Mouse (Mus musculus) heart, embryonic 15.5 days (tissue): ENCODE data around the gene Arhgap18. TPM values are rescaled to one million over a fixed set of nuclear protein-coding genes. Genes with fewer than 3 reads are reported as not detected.

Source experiments
- ATAC-seq: fragments of 200-750 bp; cut with Nextera tagmentation; replicated peaks from 2 replicates; pipeline ENCODE4 v1.8.0; 2017; ENCODE audit warnings: low read depth, moderate TSS enrichment; ENCODE audit not compliant: insufficient number of reproducible peaks, insufficient read depth, low FRiP score
- H3K27ac ChIP-seq: fragments of 300-500 bp; sonication (generic); 2 replicates; pipeline ENCODE4 v1.5.1; 2015; ENCODE audit warnings: mild to moderate bottlenecking, inconsistent platforms
- H3K27me3 ChIP-seq: fragments of 300-500 bp; sonication (generic); 2 replicates; pipeline ENCODE4 v1.6.1; 2015; ENCODE audit warnings: inconsistent platforms
- H3K36me3 ChIP-seq: fragments of 300-500 bp; sonication (generic); 2 replicates; pipeline ENCODE4 v1.6.1; 2015; ENCODE audit warnings: mild to moderate bottlenecking, inconsistent platforms
- H3K4me1 ChIP-seq: fragments of 300-500 bp; sonication (generic); replicated peaks from 2 replicates; pipeline ENCODE4 v1.6.1; 2015; ENCODE audit warnings: inconsistent platforms
- H3K4me2 ChIP-seq: fragments of 300-500 bp; sonication (generic); 2 replicates; pipeline ENCODE4 v1.6.1; 2015; ENCODE audit warnings: inconsistent platforms, mild to moderate bottlenecking, moderate library complexity
- H3K4me3 ChIP-seq: fragments of 300-500 bp; sonication (generic); 2 replicates; pipeline ENCODE4 v1.5.1; 2015; ENCODE audit warnings: mild to moderate bottlenecking, inconsistent platforms
- H3K9ac ChIP-seq: fragments of 300-500 bp; sonication (generic); 2 replicates; pipeline ENCODE4 v1.6.1; 2015; ENCODE audit warnings: mild to moderate bottlenecking, inconsistent platforms
- H3K9me3 ChIP-seq: fragments of 300-500 bp; sonication (generic); replicated peaks from 2 replicates; pipeline ENCODE4 v1.6.1; 2016; ENCODE audit warnings: inconsistent platforms
- WGBS: fragments of 180-500 bp; shearing (Covaris S2); methylation state at CpG from one replicate; pipeline ENCODE4 v1.1.7; 2015; ENCODE audit warnings: mixed read lengths; 5-methylcytosine and 5-hydroxymethylcytosine counted together
- polyA plus RNA-seq: library from polyadenylated mRNA; unstranded; fragments of >200 nt; fragmentation: Nextera tagmentation; extraction: Ambion mirVana; gene quantifications from 2 replicates; pipeline ENCODE4 v1.2.1, GENCODE M21; 2015

Arhgap18 gene
- polyA plus RNA-seq, 1 experiment from 2014 or later, result 44.7 TPM

- ATAC-seq, result no peak
- WGBS, result 87% methylated on average over 2 of the region's 2 CpGs
- H3K4me3 ChIP-seq, result no peak overlapping the region
- H3K4me1 ChIP-seq, result 0 out of 2 replicates have a peak, but pooled peaks cover 2% of the 10 kb centered on the region
- no peaks in the 10 kb centered on the region for H3K36me3 ChIP-seq
- H3K27ac ChIP-seq, result no peak overlapping the region
- no peak overlapping the region for H3K4me2 ChIP-seq
- no peaks in the 10 kb centered on the region for H3K9me3 ChIP-seq
- no peaks in the 10 kb centered on the region for H3K27me3 ChIP-seq
- H3K9ac ChIP-seq, result no peak overlapping the region
Observed at GRCm38 (mm10) chr10:26789680-26790079, 36.5 kb downstream of the Arhgap18 start.

- H3K27me3 ChIP-seq, result no peaks in the 10 kb centered on the region
- no peak for ATAC-seq
- H3K9me3 ChIP-seq, result no peaks in the 10 kb centered on the region
- 79% methylated on average over 3 of the region's 3 CpGs for WGBS
- H3K4me2 ChIP-seq, result no peak overlapping the region
- no peak overlapping the region for H3K4me3 ChIP-seq
- 0 out of 2 replicates have a peak overlapping the region, but pooled peaks have one; percentile 15 for H3K27ac ChIP-seq
- no peak overlapping the region for H3K9ac ChIP-seq
- H3K4me1 ChIP-seq, result peaks cover 2% of the 10 kb centered on the region; the same call in 1 of the 2 replicates
- H3K36me3 ChIP-seq, result no peaks in the 10 kb centered on the region
Observed at GRCm38 (mm10) chr10:26791810-26792209, 38.6 kb downstream of the Arhgap18 start.

- Histone ChIP-seq H3K4me3 (no peak overlapping the region), H3K9ac (no peak overlapping the region), H3K27me3 (no peaks in the 10 kb centered on the region), H3K4me2 (no peak overlapping the region), H3K27ac (no peak overlapping the region), H3K36me3 (no peaks in the 10 kb centered on the region), H3K9me3 (no peaks in the 10 kb centered on the region), H3K4me1 (peaks cover 8% of the 10 kb centered on the region)
- ATAC-seq, result no peak
- 91% methylated on average over 8 of the region's 8 CpGs for WGBS
Observed at GRCm38 (mm10) chr10:26793013-26793412, 39.8 kb downstream of the Arhgap18 start.

- 67% methylated on average over 10 of the region's 10 CpGs for WGBS
- H3K9me3 ChIP-seq, result no peaks in the 10 kb centered on the region
- no peak overlapping the region for H3K4me2 ChIP-seq
- ATAC-seq, result no peak
- H3K4me1 ChIP-seq, result peaks cover 27% of the 10 kb centered on the region
- H3K27me3 ChIP-seq, result no peaks in the 10 kb centered on the region
- no peak overlapping the region for H3K4me3 ChIP-seq
- no peak overlapping the region for H3K9ac ChIP-seq
- no peaks in the 10 kb centered on the region for H3K36me3 ChIP-seq
- H3K27ac ChIP-seq, result no peak overlapping the region
Observed at GRCm38 (mm10) chr10:26796432-26797286, 43.4 kb downstream of the Arhgap18 start.

GRCm38 (mm10) chr10:26797287-26797672 is 44.1 kb downstream of the Arhgap18 start:
- Histone ChIP-seq H3K27me3 (no peaks in the 10 kb centered on the region), H3K27ac (no peak overlapping the region), H3K9me3 (no peaks in the 10 kb centered on the region), H3K9ac (no peak overlapping the region), H3K4me3 (no peak overlapping the region), H3K36me3 (no peaks in the 10 kb centered on the region), H3K4me1 (peaks cover 25% of the 10 kb centered on the region), H3K4me2 (no peak overlapping the region)
- WGBS, result 67% methylated on average over 7 of the region's 7 CpGs
- no peak for ATAC-seq

- 58% methylated on average over 10 of the region's 10 CpGs for WGBS
- Histone ChIP-seq H3K9ac (no peak overlapping the region), H3K4me3 (no peak overlapping the region), H3K4me2 (0 out of 2 replicates have a peak overlapping the region, but pooled peaks have one; percentile 10), H3K27ac (peak overlapping the region; percentile 80), H3K36me3 (no peaks in the 10 kb centered on the region), H3K9me3 (no peaks in the 10 kb centered on the region), H3K27me3 (no peaks in the 10 kb centered on the region), H3K4me1 (peaks cover 25% of the 10 kb centered on the region)
- 0 out of 2 replicates have a peak, but pooled peaks have one; percentile 25 for ATAC-seq
Observed at GRCm38 (mm10) chr10:26798752-26799411, 45.7 kb downstream of the Arhgap18 start.

- H3K36me3 ChIP-seq, result no peaks in the 10 kb centered on the region
- peak; percentile 86 for ATAC-seq
- H3K27ac ChIP-seq, result peak overlapping the region; percentile 80
- no peak overlapping the region for H3K4me3 ChIP-seq
- WGBS, result 32% methylated on average over 5 of the region's 5 CpGs
- H3K9ac ChIP-seq, result no peak overlapping the region
- no peaks in the 10 kb centered on the region for H3K27me3 ChIP-seq
- 0 out of 2 replicates have a peak overlapping the region, but pooled peaks have one; percentile 10 for H3K4me2 ChIP-seq
- H3K4me1 ChIP-seq, result peaks cover 25% of the 10 kb centered on the region
- no peaks in the 10 kb centered on the region for H3K9me3 ChIP-seq
Observed at GRCm38 (mm10) chr10:26799562-26800051, 46.4 kb downstream of the Arhgap18 start.

GRCm38 (mm10) chr10:26804351-26804983 is 51.2 kb downstream of the Arhgap18 start:
- no peak overlapping the region for H3K4me2 ChIP-seq
- peaks cover 6% of the 10 kb centered on the region for H3K4me1 ChIP-seq
- H3K36me3 ChIP-seq, result no peaks in the 10 kb centered on the region
- WGBS, result 58% methylated on average over 5 of the region's 5 CpGs
- no peak for ATAC-seq
- H3K9ac ChIP-seq, result no peak overlapping the region
- no peaks in the 10 kb centered on the region for H3K27me3 ChIP-seq
- no peak overlapping the region for H3K4me3 ChIP-seq
- H3K27ac ChIP-seq, result no peak overlapping the region
- no peaks in the 10 kb centered on the region for H3K9me3 ChIP-seq

GRCm38 (mm10) chr10:26805007-26805406 is 51.8 kb downstream of the Arhgap18 start:
- Histone ChIP-seq H3K4me1 (peaks cover under 1% of the 10 kb centered on the region), H3K4me2 (no peak overlapping the region), H3K4me3 (no peak overlapping the region), H3K9me3 (no peaks in the 10 kb centered on the region), H3K9ac (no peak overlapping the region), H3K36me3 (no peaks in the 10 kb centered on the region), H3K27me3 (no peaks in the 10 kb centered on the region), H3K27ac (no peak overlapping the region)
- 84% methylated on average over 1 of the region's 1 CpGs for WGBS
- no peak for ATAC-seq

GRCm38 (mm10) chr10:26806092-26806491 is 52.9 kb downstream of the Arhgap18 start:
- Histone ChIP-seq H3K27me3 (no peaks in the 10 kb centered on the region), H3K9ac (no peak overlapping the region), H3K27ac (no peak overlapping the region), H3K9me3 (no peaks in the 10 kb centered on the region), H3K4me1 (peaks cover 6% of the 10 kb centered on the region; the same call in 1 of the 2 replicates), H3K36me3 (no peaks in the 10 kb centered on the region), H3K4me3 (no peak overlapping the region), H3K4me2 (no peak overlapping the region)
- ATAC-seq, result no peak
- WGBS, result 60% methylated on average over 3 of the region's 3 CpGs

- Histone ChIP-seq H3K9ac (no peak overlapping the region), H3K27me3 (no peaks in the 10 kb centered on the region), H3K27ac (no peak overlapping the region), H3K4me3 (no peak overlapping the region), H3K9me3 (no peaks in the 10 kb centered on the region), H3K36me3 (no peaks in the 10 kb centered on the region), H3K4me1 (peaks cover 6% of the 10 kb centered on the region; the same call in 1 of the 2 replicates), H3K4me2 (no peak overlapping the region)
- no peak for ATAC-seq
- 83% methylated on average over 7 of the region's 7 CpGs for WGBS
Observed at GRCm38 (mm10) chr10:26810059-26810458, 56.8 kb downstream of the Arhgap18 start.
